Mouse (Mus musculus) stomach, embryonic 15.5 days (tissue): ENCODE data around the gene Rnf217. TPM values are rescaled to one million over a fixed set of nuclear protein-coding genes. Genes with fewer than 3 reads are reported as not detected.
A peak's percentile ranks its signal among the peaks of the same experiment; 100 is the strongest.

Experiments
- ATAC-seq: fragments of 200-750 bp; cut with Nextera tagmentation; 2 replicates; pipeline ENCODE4 v1.8.0; 2017; ENCODE audit warnings: low read depth, moderate number of reproducible peaks, moderate TSS enrichment; ENCODE audit not compliant: insufficient read depth, low FRiP score
- H3K27ac ChIP-seq: fragments of 300-500 bp; sonication (generic); 2 replicates; pipeline ENCODE4 v1.5.1; 2015; ENCODE audit warnings: mild to moderate bottlenecking, inconsistent platforms
- H3K27me3 ChIP-seq: fragments of 300-500 bp; sonication (generic); replicated peaks from 2 replicates; pipeline ENCODE4 v1.6.1; 2015; ENCODE audit warnings: inconsistent platforms
- H3K36me3 ChIP-seq: fragments of 300-500 bp; sonication (generic); 2 replicates; pipeline ENCODE4 v1.6.1; 2015; ENCODE audit warnings: inconsistent platforms
- H3K4me1 ChIP-seq: fragments of 300-500 bp; sonication (generic); 2 replicates; pipeline ENCODE4 v1.6.1; 2015; ENCODE audit warnings: inconsistent platforms
- H3K4me2 ChIP-seq: fragments of 300-500 bp; sonication (generic); 2 replicates; pipeline ENCODE4 v1.6.1; 2015; ENCODE audit warnings: mild to moderate bottlenecking, inconsistent platforms
- H3K4me3 ChIP-seq: fragments of 300-500 bp; sonication (generic); replicated peaks from 2 replicates; pipeline ENCODE4 v1.5.1; 2015; ENCODE audit warnings: inconsistent platforms
- H3K9ac ChIP-seq: fragments of 300-500 bp; sonication (generic); 2 replicates; pipeline ENCODE4 v1.6.1; 2015; ENCODE audit warnings: inconsistent platforms
- H3K9me3 ChIP-seq: fragments of 300-500 bp; sonication (generic); 2 replicates; pipeline ENCODE4 v1.6.1; 2016; ENCODE audit warnings: inconsistent platforms
- WGBS: fragments of 180-500 bp; shearing (Covaris S2); methylation state at CpG from one replicate; pipeline ENCODE4 v1.1.7; 2015; 5-methylcytosine and 5-hydroxymethylcytosine counted together
- polyA plus RNA-seq: library from polyadenylated mRNA; unstranded; fragments of >200 nt; fragmentation: Nextera tagmentation; extraction: Ambion mirVana; gene quantifications from 2 replicates; pipeline ENCODE4 v1.2.1, GENCODE M21; 2015

Rnf217 gene
- polyA plus RNA-seq, 1 experiment from 2014 or later, result 1.8 TPM

GRCm38 (mm10) chr10:31597886-31598285, 11.1 kb downstream of the Rnf217 start:
- no peak overlapping the region for H3K9ac ChIP-seq
- WGBS, result 83% methylated on average over 2 of the region's 2 CpGs
- no peaks in the 10 kb centered on the region for H3K36me3 ChIP-seq
- peaks cover 7% of the 10 kb centered on the region for H3K4me1 ChIP-seq
- H3K9me3 ChIP-seq, result no peaks in the 10 kb centered on the region
- H3K27me3 ChIP-seq, result no peaks in the 10 kb centered on the region
- no peak for ATAC-seq
- no peak overlapping the region for H3K4me2 ChIP-seq
- H3K4me3 ChIP-seq, result no peak overlapping the region
- no peak overlapping the region for H3K27ac ChIP-seq

- no peaks in the 10 kb centered on the region for H3K36me3 ChIP-seq
- H3K27ac ChIP-seq, result no peak overlapping the region
- 58% methylated on average over 4 of the region's 4 CpGs for WGBS
- no peaks in the 10 kb centered on the region for H3K9me3 ChIP-seq
- peaks cover 15% of the 10 kb centered on the region for H3K4me1 ChIP-seq
- H3K9ac ChIP-seq, result no peak overlapping the region
- ATAC-seq, result no peak
- H3K4me2 ChIP-seq, result no peak overlapping the region
- no peak overlapping the region for H3K4me3 ChIP-seq
- H3K27me3 ChIP-seq, result no peaks in the 10 kb centered on the region
Measured at GRCm38 (mm10) chr10:31596804-31597203, 12.2 kb downstream of the Rnf217 start.

- Histone ChIP-seq H3K9me3 (no peaks in the 10 kb centered on the region), H3K4me1 (peaks cover 15% of the 10 kb centered on the region), H3K27me3 (no peaks in the 10 kb centered on the region), H3K9ac (no peak overlapping the region), H3K4me2 (no peak overlapping the region), H3K36me3 (no peaks in the 10 kb centered on the region), H3K27ac (no peak overlapping the region), H3K4me3 (no peak overlapping the region)
- no peak for ATAC-seq
- 92% methylated on average over 4 of the region's 4 CpGs for WGBS
Measured at GRCm38 (mm10) chr10:31595326-31595725, 13.7 kb downstream of the Rnf217 start.

- Histone ChIP-seq H3K4me2 (no peak overlapping the region), H3K4me1 (peaks cover 15% of the 10 kb centered on the region), H3K27ac (peak overlapping the region; percentile 42; the same call in 1 of the 2 replicates), H3K27me3 (no peaks in the 10 kb centered on the region), H3K9me3 (no peaks in the 10 kb centered on the region), H3K4me3 (no peak overlapping the region), H3K9ac (no peak overlapping the region), H3K36me3 (no peaks in the 10 kb centered on the region)
- peak; percentile 54; the same call in 1 of the 2 replicates for ATAC-seq
- 31% methylated on average over 9 of the region's 9 CpGs for WGBS
Measured at GRCm38 (mm10) chr10:31592741-31593524, 16.1 kb downstream of the Rnf217 start.

- Histone ChIP-seq H3K4me1 (peaks cover 15% of the 10 kb centered on the region), H3K4me2 (no peak overlapping the region), H3K4me3 (no peak overlapping the region), H3K36me3 (no peaks in the 10 kb centered on the region), H3K27me3 (no peaks in the 10 kb centered on the region), H3K9ac (no peak overlapping the region), H3K9me3 (no peaks in the 10 kb centered on the region), H3K27ac (peak overlapping the region; percentile 42; the same call in 1 of the 2 replicates)
- ATAC-seq, result peak; percentile 69; the same call in 1 of the 2 replicates
- WGBS, result 26% methylated on average over 3 of the region's 3 CpGs
Measured at GRCm38 (mm10) chr10:31592095-31592740, 16.8 kb downstream of the Rnf217 start.

GRCm38 (mm10) chr10:31580722-31581121, 28.3 kb downstream of the Rnf217 start:
- 86% methylated on average over 4 of the region's 4 CpGs for WGBS
- Histone ChIP-seq H3K27ac (no peak overlapping the region), H3K4me3 (no peak overlapping the region), H3K9me3 (no peaks in the 10 kb centered on the region), H3K36me3 (no peaks in the 10 kb centered on the region), H3K27me3 (no peaks in the 10 kb centered on the region), H3K9ac (no peak overlapping the region), H3K4me2 (no peak overlapping the region), H3K4me1 (no peaks in the 10 kb centered on the region)
- no peak for ATAC-seq

GRCm38 (mm10) chr10:31580073-31580472, 28.9 kb downstream of the Rnf217 start:
- no peak for ATAC-seq
- Histone ChIP-seq H3K27ac (no peak overlapping the region), H3K4me3 (no peak overlapping the region), H3K36me3 (no peaks in the 10 kb centered on the region), H3K9me3 (no peaks in the 10 kb centered on the region), H3K4me1 (no peaks in the 10 kb centered on the region), H3K4me2 (no peak overlapping the region), H3K27me3 (no peaks in the 10 kb centered on the region), H3K9ac (no peak overlapping the region)
- 97% methylated on average over 1 of the region's 1 CpGs for WGBS

- ATAC-seq, result no peak
- WGBS, result 87% methylated on average over 4 of the region's 4 CpGs
- H3K9me3 ChIP-seq, result no peaks in the 10 kb centered on the region
- no peak overlapping the region for H3K27ac ChIP-seq
- H3K36me3 ChIP-seq, result no peaks in the 10 kb centered on the region
- no peaks in the 10 kb centered on the region for H3K27me3 ChIP-seq
- no peak overlapping the region for H3K4me2 ChIP-seq
- no peak overlapping the region for H3K9ac ChIP-seq
- 0 out of 2 replicates have a peak, but pooled peaks cover 3% of the 10 kb centered on the region for H3K4me1 ChIP-seq
- no peak overlapping the region for H3K4me3 ChIP-seq
Measured at GRCm38 (mm10) chr10:31573267-31573666, 35.7 kb downstream of the Rnf217 start.

- H3K36me3 ChIP-seq, result no peaks in the 10 kb centered on the region
- ATAC-seq, result no peak
- H3K27me3 ChIP-seq, result no peaks in the 10 kb centered on the region
- no peaks in the 10 kb centered on the region for H3K9me3 ChIP-seq
- H3K4me1 ChIP-seq, result no peaks in the 10 kb centered on the region
- WGBS, result 88% methylated on average over 2 of the region's 2 CpGs
- no peak overlapping the region for H3K27ac ChIP-seq
- no peak overlapping the region for H3K4me3 ChIP-seq
- H3K4me2 ChIP-seq, result no peak overlapping the region
- no peak overlapping the region for H3K9ac ChIP-seq
Measured at GRCm38 (mm10) chr10:31557311-31557710, 51.7 kb downstream of the Rnf217 start.

GRCm38 (mm10) chr10:31555433-31555960, 53.5 kb downstream of the Rnf217 start:
- Histone ChIP-seq H3K4me2 (no peak overlapping the region), H3K36me3 (no peaks in the 10 kb centered on the region), H3K4me1 (no peaks in the 10 kb centered on the region), H3K9me3 (no peaks in the 10 kb centered on the region), H3K9ac (no peak overlapping the region), H3K27me3 (no peaks in the 10 kb centered on the region), H3K4me3 (no peak overlapping the region), H3K27ac (no peak overlapping the region)
- no peak for ATAC-seq
- 85% methylated on average over 6 of the region's 6 CpGs for WGBS

GRCm38 (mm10) chr10:31553302-31553701, 55.7 kb downstream of the Rnf217 start:
- Histone ChIP-seq H3K4me2 (no peak overlapping the region), H3K9ac (no peak overlapping the region), H3K4me3 (no peak overlapping the region), H3K4me1 (no peaks in the 10 kb centered on the region), H3K27ac (no peak overlapping the region), H3K9me3 (no peaks in the 10 kb centered on the region), H3K27me3 (no peaks in the 10 kb centered on the region), H3K36me3 (no peaks in the 10 kb centered on the region)
- ATAC-seq, result no peak
- WGBS, result 85% methylated on average over 4 of the region's 4 CpGs

- no peaks in the 10 kb centered on the region for H3K27me3 ChIP-seq
- H3K4me1 ChIP-seq, result no peaks in the 10 kb centered on the region
- H3K4me3 ChIP-seq, result no peak overlapping the region
- H3K9ac ChIP-seq, result no peak overlapping the region
- no peak overlapping the region for H3K4me2 ChIP-seq
- 81% methylated on average over 7 of the region's 7 CpGs for WGBS
- no peak overlapping the region for H3K27ac ChIP-seq
- ATAC-seq, result no peak
- H3K9me3 ChIP-seq, result no peaks in the 10 kb centered on the region
- H3K36me3 ChIP-seq, result no peaks in the 10 kb centered on the region
Measured at GRCm38 (mm10) chr10:31551850-31552249, 57.1 kb downstream of the Rnf217 start.
